Comparison of ENCODE assay signal across 9 mouse cellular contexts in the genomic region with DNA sequence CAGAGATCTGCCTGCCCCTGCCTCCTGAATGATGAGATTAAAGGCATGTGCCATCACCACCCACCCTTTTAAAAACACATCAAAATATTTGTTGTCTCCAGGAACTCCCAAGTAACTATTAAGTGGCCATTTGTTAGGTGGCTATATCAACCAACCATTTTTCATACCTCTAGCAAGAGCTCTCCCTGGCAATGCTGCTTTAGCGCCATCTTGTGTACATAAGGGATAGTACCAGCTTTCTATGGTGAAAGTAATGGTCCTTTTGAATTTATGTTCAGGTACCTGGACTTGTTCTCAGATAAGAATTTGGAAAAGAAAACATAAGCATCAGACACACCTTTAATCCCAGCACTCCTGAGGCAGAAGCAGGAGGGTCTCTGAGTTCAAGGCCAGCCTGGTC. TPM values are rescaled to one million over a fixed set of nuclear protein-coding genes. Genes with fewer than 3 reads are reported as not detected.
A peak's percentile ranks its signal among the peaks of the same experiment; 100 is the strongest.
DNase-seq lines count a peak whose midpoint lies in the region; TF ChIP-seq lines count a peak whose summit lies in the region.
"Had no signal": no experiment of that assay in that cellular context is flagged by ENCODE, and none has a peak within 500 bp of the region (broad histone marks: within the 10 kb centered on the region; RNA-seq: fewer than 3 reads in every experiment).

No protein-coding gene starts in this region.

- no peak for DNase-seq in heart, adult 2 months
- no peak for DNase-seq in heart, postnatal 25 days (ENCODE audit: low spot score)
- DNase-seq in spleen, adult 2 months (ENCODE audit: low read depth in 1 of 2, low spot score in 2 of 2) = peak in 1 of 2 experiments; percentile 27
- no peak for DNase-seq in spleen, adult 18-20 months
- peak in 1 of 2 experiments; percentile 65 for DNase-seq in cerebellum, adult 2 months
- DNase-seq in kidney, adult 8-10 months = peak; percentile 44 to 49
- DNase-seq in natural killer cell, adult 2 months (ENCODE audit: low spot score in 2 of 2) = peak; percentile 49 to 51
- DNase-seq in urinary bladder, adult 18-20 months (ENCODE audit: low spot score in 2 of 2) = no peak

- H3K9ac ChIP-seq in heart, adult 2 months (ENCODE audit: low read depth, low read length) = no peak overlapping the region

- no peak overlapping the region for H3K27ac ChIP-seq in heart, adult 2 months
- H3K27ac ChIP-seq in spleen, adult 2 months (ENCODE audit: insufficient read depth, low read length) = no peak overlapping the region
- H3K27ac ChIP-seq in cerebellum, adult 2 months (ENCODE audit: insufficient read depth, low read length) = no peak overlapping the region

- TF ChIP-seq CTCF in heart, adult 2 months (IDR thresholded peaks at IDR 0.05) = peak; percentile 98
- TF ChIP-seq CTCF in spleen, adult 2 months (IDR thresholded peaks at IDR 0.05; ENCODE audit: extremely low read depth, insufficient read depth, insufficient read length, insufficient replicate concordance) = peak; percentile 37; the same call in 1 of the 2 replicates
- TF ChIP-seq CTCF in cerebellum, adult 2 months (IDR thresholded peaks at IDR 0.05; ENCODE audit: borderline replicate concordance, insufficient read depth, low read depth, low read length) = peak; percentile 54; the same call in 1 of the 2 replicates

- TF ChIP-seq EP300 in heart, adult 2 months (IDR thresholded peaks at IDR 0.05; ENCODE audit: insufficient read depth, low read depth, low read length) = no peak

- H3K79me2 ChIP-seq in heart, adult 2 months (replicated peaks; ENCODE audit: control insufficient read depth, insufficient read depth, low read length) = no peaks in the 10 kb centered on the region

- no peaks in the 10 kb centered on the region for H3K36me3 ChIP-seq in heart, adult 2 months (ENCODE audit: control insufficient read depth, insufficient read depth, low read length)
- H3K36me3 ChIP-seq in spleen, adult 2 months (ENCODE audit: control insufficient read depth, insufficient read depth, low read length) = peaks cover 5% of the 10 kb centered on the region

- H3K4me3 ChIP-seq in heart, adult 2 months = no peak overlapping the region
- no peak overlapping the region for H3K4me3 ChIP-seq in spleen, adult 2 months (ENCODE audit: extremely low read depth, insufficient read depth, insufficient read length)
- no peak overlapping the region for H3K4me3 ChIP-seq in cerebellum, adult 2 months (replicated peaks; ENCODE audit: insufficient read depth, low read depth, low read length)

- H3K27me3 ChIP-seq in heart, adult 2 months (ENCODE audit: control insufficient read depth, insufficient read depth, low read length) = no peaks in the 10 kb centered on the region
- no peaks in the 10 kb centered on the region for H3K27me3 ChIP-seq in spleen, adult 2 months (ENCODE audit: control insufficient read depth, insufficient read depth, low read length)
- no peaks in the 10 kb centered on the region for H3K27me3 ChIP-seq in cerebellum, adult 2 months (ENCODE audit: control insufficient read depth, insufficient read depth, low read length)

- no peaks in the 10 kb centered on the region for H3K4me1 ChIP-seq in heart, adult 2 months (ENCODE audit: control insufficient read depth, insufficient read depth, low read length)
- peaks cover 4% of the 10 kb centered on the region; the same call in 1 of the 2 replicates for H3K4me1 ChIP-seq in spleen, adult 2 months (ENCODE audit: control insufficient read depth, insufficient read depth, insufficient read length)
- no peaks in the 10 kb centered on the region for H3K4me1 ChIP-seq in cerebellum, adult 2 months (ENCODE audit: control insufficient read depth, insufficient read depth, low read length)

- 3% methylated on average over 1 of the region's 1 CpGs for WGBS in heart, adult 2 months
- WGBS in spleen, adult 2 months = 2% methylated on average over 1 of the region's 1 CpGs
- WGBS in cerebellum, adult 2 months = 2% methylated on average over 1 of the region's 1 CpGs

- no peak for TF ChIP-seq POLR2A in heart, adult 2 months (IDR thresholded peaks at IDR 0.05; ENCODE audit: insufficient read depth, low read depth, low read length)
- TF ChIP-seq POLR2A in spleen, adult 2 months (IDR thresholded peaks at IDR 0.05; ENCODE audit: low read depth, low read length) = no peak
- TF ChIP-seq POLR2A in cerebellum, adult 2 months (IDR thresholded peaks at IDR 0.05; ENCODE audit: borderline replicate concordance, insufficient read depth, low read length) = no peak

- intact Hi-C loops in heart, adult 2 months (cut with DNase I) = loop anchor here (1.0 to 5.0 kb wide), 3 partner anchors 47 to 324 kb away; a partner anchor contains a TSS
- intact Hi-C loops in heart, postnatal 25 days (cut with DNase I) = loop anchor here (1.0 to 10.0 kb wide), 4 partner anchors 47 to 327 kb away; a partner anchor contains a TSS

RNA-seq across cellular contexts. Expression of a gene that starts 9.9 kb away (rescaled TPM):
- not detected for total RNA-seq in heart, adult 2 months (2021)
- not detected in 2 replicates for polyA plus RNA-seq in heart, adult 2 months (2012; rRNA removed)
- total RNA-seq in heart, postnatal 25 days (2021) = not detected
- 0.30 and 0.40 TPM in 2 replicates for polyA plus RNA-seq in spleen, adult 2 months (2012; rRNA removed)
- 0.44 and 0.51 TPM in 2 replicates for polyA plus RNA-seq in cerebellum, adult 2 months (2012; rRNA removed)

RNA-seq across cellular contexts. Expression of a gene that starts 10.5 kb away (rescaled TPM):
- total RNA-seq in heart, adult 2 months (2021) = not detected
- polyA plus RNA-seq in heart, adult 2 months (2012; rRNA removed) = not detected in 2 replicates
- not detected for total RNA-seq in heart, postnatal 25 days (2021)
- not detected in 2 replicates for polyA plus RNA-seq in spleen, adult 2 months (2012; rRNA removed)
- 0.17 TPM in 1 of 2 replicates, not detected in the other for polyA plus RNA-seq in cerebellum, adult 2 months (2012; rRNA removed)
- total RNA-seq: left cerebral cortex, postnatal 10 days had no signal

RNA-seq across cellular contexts. Expression of a gene that starts 21.5 kb away (rescaled TPM):
- total RNA-seq in heart, adult 2 months (2021) = 10 to 100 TPM; 50.1 to 51.7 TPM
- polyA plus RNA-seq in heart, adult 2 months (2012; rRNA removed) = 25.3 and 48.6 TPM in 2 replicates
- 10 to 100 TPM; 52.2 to 55.6 TPM for total RNA-seq in heart, postnatal 25 days (2021)
- 10.0 and 10.6 TPM in 2 replicates for polyA plus RNA-seq in spleen, adult 2 months (2012; rRNA removed)
- 62.7 and 73.7 TPM in 2 replicates for polyA plus RNA-seq in cerebellum, adult 2 months (2012; rRNA removed)

RNA-seq across cellular contexts. Expression of a gene that starts 47.1 kb away (rescaled TPM):
- total RNA-seq in heart, adult 2 months (2021) = 1 to 10 TPM; 4.5 to 5.6 TPM
- 2.3 TPM in 2 replicates for polyA plus RNA-seq in heart, adult 2 months (2012; rRNA removed)
- 1 to 10 TPM; 4.2 to 4.7 TPM for total RNA-seq in heart, postnatal 25 days (2021)
- polyA plus RNA-seq in spleen, adult 2 months (2012; rRNA removed) = 6.0 and 7.0 TPM in 2 replicates
- polyA plus RNA-seq in cerebellum, adult 2 months (2012; rRNA removed) = 12.7 and 13.5 TPM in 2 replicates

RNA-seq across cellular contexts. Expression of a gene that starts 51.6 kb away (rescaled TPM):
- total RNA-seq in heart, adult 2 months (2021) = 1 to 10 TPM; 1.6 to 2.2 TPM
- polyA plus RNA-seq in heart, adult 2 months (2012; rRNA removed) = 4.5 and 6.1 TPM in 2 replicates
- total RNA-seq in heart, postnatal 25 days (2021) = 1 to 10 TPM; 2.2 to 2.5 TPM
- polyA plus RNA-seq in spleen, adult 2 months (2012; rRNA removed) = 6.8 and 8.3 TPM in 2 replicates
- polyA plus RNA-seq in cerebellum, adult 2 months (2012; rRNA removed) = 23.9 and 26.0 TPM in 2 replicates

Comparison
In these comparisons a context has a peak if more than half of its experiments do, and no peak if none do; other contexts are left out.
1. DNase-seq: peak in kidney, adult 8-10 months (2 of 2) and natural killer cell, adult 2 months (2 of 2); none in heart, adult 2 months (0 of 2), heart, postnatal 25 days (single experiment), spleen, adult 18-20 months (0 of 2) and urinary bladder, adult 18-20 months (0 of 2).
2. CTCF ChIP-seq: peak in every context shown above with its lines; median percentile 98 in heart, adult 2 months; 54 in cerebellum, adult 2 months; 37 in spleen, adult 2 months.